Mouse (Mus musculus) kidney, postnatal 36 days (tissue): Measurements from ENCODE around the gene Rasl11b.
A peak's percentile ranks its signal among the peaks of the same experiment; 100 is the strongest.

Experiments used
- DNase-seq, 2 experiments: peaks; one replicate each; pipeline ENCODE4 v3.0.0; 2021 to 2022; ENCODE audit warnings: mixed read lengths in 2 of 2

The Rasl11b gene

GRCm38 (mm10) chr5:74214501-74215110 lies 19.5 kb downstream of the Rasl11b start:
- DNase-seq = no peak

GRCm38 (mm10) chr5:74215125-74215524 lies 20.0 kb downstream of the Rasl11b start:
- DNase-seq = no peak

- no peak for DNase-seq
These were observed 23.4 kb downstream of the Rasl11b start for GRCm38 (mm10) chr5:74218524-74218923.

DNA sequence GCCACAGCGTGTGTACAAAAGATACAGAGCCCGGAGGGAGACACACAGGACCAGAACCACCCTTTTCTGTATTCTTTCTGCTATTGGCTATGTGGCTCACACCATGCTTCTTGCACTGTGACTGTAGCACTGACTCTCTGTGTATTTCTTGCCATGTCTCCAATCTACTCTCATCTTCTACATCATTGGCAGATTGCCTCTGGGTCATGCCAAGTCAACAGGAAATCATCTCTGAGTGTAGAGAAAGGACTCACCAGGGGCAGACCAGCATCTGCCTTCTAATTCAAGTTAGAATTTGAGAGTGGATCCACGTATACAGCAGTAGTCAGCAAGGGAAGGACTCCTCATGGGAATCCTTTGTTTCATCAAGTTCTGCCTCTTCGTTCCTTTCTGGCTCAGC lies 27.5 kb downstream of the Rasl11b start:
- no peak for DNase-seq

DNA sequence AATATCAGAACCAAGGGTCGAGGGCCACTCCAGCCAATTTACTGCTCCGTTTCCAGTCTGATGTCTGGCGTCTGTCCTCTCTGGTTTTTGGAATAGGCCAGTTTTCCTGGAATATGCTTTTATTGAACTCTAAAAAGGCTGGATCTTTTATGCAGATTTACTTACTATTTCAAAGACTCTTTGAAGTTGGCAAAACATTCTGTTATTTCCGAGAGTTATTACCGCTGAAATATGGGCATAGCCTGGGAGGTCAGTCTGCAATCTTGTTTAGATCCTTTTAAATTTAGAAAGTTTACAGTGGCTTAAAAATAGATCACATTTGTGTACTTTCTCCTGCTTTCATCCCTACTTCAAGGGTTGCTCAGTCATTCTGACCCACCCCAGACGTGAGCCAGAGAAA lies 29.4 kb downstream of the Rasl11b start:
- no peak for DNase-seq

- DNase-seq = no peak
These were observed 31.1 kb downstream of the Rasl11b start for GRCm38 (mm10) chr5:74226183-74226582.

DNA sequence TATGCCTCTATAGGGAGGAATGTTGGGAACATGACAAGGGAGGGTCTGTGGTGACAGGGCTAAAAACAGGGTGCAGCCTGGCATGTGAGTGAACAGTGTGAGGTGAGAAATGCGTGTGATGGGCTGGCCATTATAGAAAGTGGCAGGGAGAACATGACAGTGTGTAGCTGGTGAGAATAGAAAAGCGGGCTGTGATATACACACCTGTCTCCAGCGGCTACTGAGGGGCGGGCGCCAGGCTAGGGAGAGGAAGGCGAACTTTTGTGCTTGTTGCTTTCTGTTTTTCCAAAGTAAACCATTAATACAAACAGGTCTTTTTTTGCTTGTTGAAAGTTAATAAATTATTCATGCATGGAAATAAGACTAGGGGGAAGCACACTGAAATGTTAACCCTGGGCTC lies 32.3 kb downstream of the Rasl11b start:
- peak; percentile 33 to 47 for DNase-seq

DNA sequence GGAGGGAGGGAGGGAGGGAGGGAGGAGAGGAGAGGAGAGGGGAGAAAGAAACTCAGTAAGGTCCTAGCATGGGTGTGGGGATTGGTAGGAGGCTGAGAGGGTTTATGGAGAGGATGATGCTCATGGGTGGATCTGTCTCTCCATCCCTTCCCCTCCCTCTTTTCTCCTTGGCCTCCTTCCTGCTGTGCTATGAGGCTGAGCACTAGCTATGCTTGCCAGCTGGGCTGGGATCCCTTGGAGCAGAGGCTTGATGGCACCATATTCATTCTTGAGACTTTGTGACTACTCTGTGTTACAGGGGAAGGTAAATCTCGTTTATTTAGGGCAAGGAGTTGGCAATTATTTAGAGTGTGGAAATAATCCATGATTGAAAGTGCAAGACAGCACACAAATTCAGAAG lies 33.9 kb downstream of the Rasl11b start:
- no peak for DNase-seq

DNA sequence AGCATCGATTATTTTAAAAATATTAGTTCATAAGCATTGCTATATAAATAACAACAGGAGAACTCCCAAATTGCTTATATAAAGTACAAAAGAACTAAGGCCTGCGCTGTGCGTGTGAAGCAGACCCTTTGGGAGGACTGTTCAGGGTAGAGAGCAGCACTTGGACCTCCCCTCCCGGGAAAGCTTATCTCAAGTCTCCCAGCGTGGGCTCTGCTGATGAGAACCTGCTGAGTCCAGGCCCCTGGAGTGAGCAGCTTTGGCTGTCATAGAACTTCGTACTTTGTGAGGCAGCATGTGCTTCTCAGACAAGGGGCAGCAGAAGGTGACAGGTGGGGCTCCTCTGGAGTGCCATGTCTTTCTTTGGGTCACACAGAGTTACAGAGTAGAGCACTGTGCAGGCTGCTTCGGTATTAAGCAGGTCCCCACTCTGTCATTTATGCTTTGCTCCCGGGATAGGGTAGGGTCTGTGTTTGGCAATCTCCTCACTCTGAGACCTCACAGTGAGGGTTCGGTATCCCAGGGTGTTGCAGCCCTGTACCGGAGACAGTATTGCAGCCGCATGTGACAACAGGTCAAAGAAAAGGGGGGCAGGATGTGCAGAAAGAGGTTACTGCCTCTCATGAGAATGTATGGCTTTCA lies 34.8 kb downstream of the Rasl11b start:
- no peak for DNase-seq

DNA sequence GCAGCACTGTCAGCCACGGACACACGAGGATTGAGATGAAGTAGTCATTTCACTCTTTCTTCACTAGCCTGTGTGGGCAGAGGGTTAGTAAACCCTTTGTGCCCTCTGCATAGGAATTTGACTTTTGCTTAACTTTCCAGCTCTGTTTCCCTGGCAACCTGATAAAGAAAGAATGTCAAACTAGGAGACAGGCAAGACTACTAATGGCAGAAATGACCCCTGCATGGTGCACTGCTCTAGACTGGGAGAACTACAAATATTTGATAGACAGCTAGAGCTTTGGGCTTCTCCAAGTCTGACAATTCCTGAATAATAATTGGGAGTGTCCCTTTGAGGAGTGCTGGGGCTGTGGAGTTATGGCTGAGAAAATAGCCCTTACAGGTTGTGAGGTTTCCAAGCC lies 35.4 kb downstream of the Rasl11b start:
- no peak for DNase-seq

- no peak for DNase-seq
These were observed 38.7 kb downstream of the Rasl11b start for GRCm38 (mm10) chr5:74233808-74234207.

- DNase-seq = no peak
These were observed 44.3 kb downstream of the Rasl11b start for GRCm38 (mm10) chr5:74239369-74239768.

DNA sequence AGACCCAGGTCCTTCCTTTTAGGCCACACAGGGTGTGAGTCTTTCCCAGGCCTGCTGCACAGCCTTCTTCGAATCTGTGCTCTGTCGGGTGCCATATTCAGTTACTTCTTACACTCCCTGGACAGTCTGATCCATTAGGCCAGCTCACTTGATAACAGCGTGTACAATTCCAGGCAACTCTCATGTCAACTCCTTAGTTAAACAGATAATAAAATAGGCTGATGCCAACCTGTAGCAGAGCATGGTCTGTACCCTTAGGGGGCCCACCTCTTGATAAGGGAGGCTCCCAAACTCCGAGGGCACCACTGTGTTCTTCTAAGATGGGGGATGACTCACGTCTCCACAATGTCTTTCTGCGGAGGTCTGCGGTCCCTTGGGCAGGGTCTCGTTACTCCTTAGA lies 45.2 kb downstream of the Rasl11b start:
- DNase-seq = no peak

DNA sequence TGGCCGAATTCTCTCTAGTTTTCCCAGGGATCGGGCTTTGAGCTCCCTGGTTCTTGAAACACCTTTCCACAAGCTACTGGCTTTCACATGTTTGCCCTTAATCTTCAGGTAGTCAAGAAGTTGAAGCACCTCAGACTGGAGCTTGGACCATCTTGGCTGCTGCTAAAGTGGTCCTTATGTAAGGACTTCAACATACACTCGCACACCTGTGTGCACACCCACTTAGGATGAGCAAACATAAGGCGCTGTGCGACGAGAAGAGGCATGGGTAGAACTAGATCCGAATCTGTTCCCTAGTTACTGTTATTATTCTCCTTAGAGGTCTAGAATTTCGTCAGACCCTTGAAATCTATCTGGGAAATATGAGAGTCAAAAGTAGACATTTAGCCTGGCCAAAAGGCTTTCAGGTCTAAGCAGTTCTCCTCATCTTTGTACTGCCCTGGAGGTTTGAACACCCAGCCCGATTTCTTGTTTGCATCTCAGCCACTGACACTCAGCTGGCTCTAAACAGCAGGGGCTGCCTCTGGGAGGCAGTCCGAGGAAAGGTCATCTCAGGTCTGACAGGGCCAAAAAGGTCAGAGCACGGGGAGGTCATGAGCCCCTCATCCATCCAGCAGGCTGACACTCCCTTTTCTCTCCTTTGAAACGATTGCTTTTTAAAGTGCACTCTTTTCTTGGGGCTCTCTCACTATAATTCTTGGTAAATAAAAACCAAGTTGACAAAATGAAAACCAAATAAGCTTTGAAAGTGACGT lies 46.0 kb downstream of the Rasl11b start:
- DNase-seq = no peak

DNA sequence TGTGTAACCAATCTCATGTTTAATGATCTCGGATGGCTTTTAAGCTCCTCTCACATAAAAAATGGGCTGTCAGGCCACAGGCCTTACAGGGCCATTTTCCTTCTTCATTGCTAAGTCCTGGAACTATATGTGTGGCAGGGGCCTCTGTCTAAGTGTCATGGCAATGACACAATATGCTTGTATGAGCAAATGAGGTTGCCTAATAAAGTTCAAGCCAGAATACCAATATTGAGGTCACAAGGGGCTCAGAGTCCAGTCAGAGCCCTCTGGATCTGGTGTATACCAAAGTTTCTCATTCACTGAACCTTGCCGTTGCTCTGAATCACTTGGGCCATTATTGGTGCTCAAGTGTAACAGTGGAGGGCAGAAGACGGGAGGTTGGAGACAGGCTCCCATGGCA lies 47.6 kb downstream of the Rasl11b start:
- DNase-seq = no peak

DNA sequence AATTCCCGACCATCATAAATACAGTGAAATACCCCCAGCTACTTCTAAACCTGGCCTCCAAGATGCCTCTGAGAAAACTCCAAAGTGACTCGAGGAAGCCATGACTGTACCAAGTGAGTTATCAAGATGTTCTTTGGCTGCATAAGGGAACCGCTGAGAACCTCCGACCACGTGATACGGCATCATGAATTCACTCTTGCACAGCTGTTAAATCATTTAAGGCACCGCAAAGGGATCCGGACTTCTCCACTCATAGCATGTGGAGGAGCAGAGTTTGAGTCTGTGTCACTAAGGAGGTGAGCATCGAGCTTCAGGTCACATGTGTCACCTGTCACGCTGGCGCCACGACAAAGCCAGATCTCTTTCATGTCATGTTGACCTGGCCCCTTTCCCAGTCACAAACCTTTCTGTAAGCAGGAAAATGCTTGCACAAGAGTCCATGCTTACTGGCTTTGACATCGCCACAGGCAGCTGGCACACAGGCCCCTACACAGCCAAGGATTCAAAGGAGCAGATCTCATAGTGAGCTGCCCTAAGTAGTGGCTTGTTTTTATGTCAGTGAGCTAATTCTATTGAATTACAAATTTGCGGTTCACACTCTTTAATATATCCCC lies 49.4 kb downstream of the Rasl11b start:
- DNase-seq = no peak

GRCm38 (mm10) chr5:74245641-74246145 lies 50.6 kb downstream of the Rasl11b start:
- DNase-seq = no peak

GRCm38 (mm10) chr5:74246453-74246852 lies 51.4 kb downstream of the Rasl11b start:
- DNase-seq = no peak

DNA sequence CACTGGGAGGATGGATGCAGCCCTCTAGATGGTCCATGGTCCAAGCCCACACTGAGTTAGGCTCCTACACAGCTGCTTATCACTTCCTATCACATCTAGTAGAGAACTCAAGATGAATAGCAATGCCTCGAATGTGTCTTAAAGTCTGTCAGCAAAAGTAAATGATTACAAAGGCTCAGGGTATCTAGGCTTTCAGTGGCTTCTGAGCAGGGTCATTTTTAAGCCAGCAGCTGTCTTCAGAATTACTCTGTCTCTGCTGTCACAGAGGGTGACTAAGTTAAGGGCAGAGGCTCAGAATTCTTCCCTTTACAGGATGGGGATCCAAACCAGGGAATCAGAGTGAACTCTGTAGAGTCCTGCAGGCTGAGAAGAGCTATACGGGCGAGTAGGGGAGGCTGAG lies 51.9 kb downstream of the Rasl11b start:
- DNase-seq = no peak
